Mouse (Mus musculus) kidney, embryonic 14.5 days (tissue): Measurements from ENCODE around the gene Sp6. TPM values are rescaled to one million over a fixed set of nuclear protein-coding genes. Genes with fewer than 3 reads are reported as not detected.

ENCODE experiments used
- ATAC-seq: fragments of 200-750 bp; cut with Nextera tagmentation; 2 replicates; pipeline ENCODE4 v1.8.0; 2017; ENCODE audit warnings: moderate number of reproducible peaks, mild to moderate bottlenecking, moderate TSS enrichment, moderate library complexity; ENCODE audit not compliant: low FRiP score, low TSS enrichment
- H3K27ac ChIP-seq: fragments of 300-500 bp; sonication (generic); 2 replicates; pipeline ENCODE4 v1.5.1; 2014; ENCODE audit warnings: low read depth, mild to moderate bottlenecking, low read length, moderate library complexity, mixed read lengths
- H3K27me3 ChIP-seq: fragments of 300-500 bp; sonication (generic); 2 replicates; pipeline ENCODE4 v1.6.1; 2014; ENCODE audit warnings: mild to moderate bottlenecking, low read length; ENCODE audit not compliant: control insufficient read depth, insufficient read depth
- H3K36me3 ChIP-seq: fragments of 300-500 bp; sonication (generic); 2 replicates; pipeline ENCODE4 v1.6.1; 2014; ENCODE audit warnings: low read length, mixed read lengths; ENCODE audit not compliant: control insufficient read depth, insufficient read depth
- H3K4me1 ChIP-seq: fragments of 300-500 bp; sonication (generic); 2 replicates; pipeline ENCODE4 v1.6.1; 2014; ENCODE audit warnings: low read length, mixed read lengths; ENCODE audit not compliant: control insufficient read depth, insufficient read depth
- H3K4me2 ChIP-seq: fragments of 300-500 bp; sonication (generic); replicated peaks from 2 replicates; pipeline ENCODE4 v1.6.1; 2014; ENCODE audit warnings: low read depth, mild to moderate bottlenecking, low read length
- H3K4me3 ChIP-seq: fragments of 300-500 bp; sonication (generic); 2 replicates; pipeline ENCODE4 v1.5.1; 2014; ENCODE audit warnings: mild to moderate bottlenecking, low read length
- H3K9ac ChIP-seq: fragments of 300-500 bp; sonication (generic); 2 replicates; pipeline ENCODE4 v1.6.1; 2014; ENCODE audit warnings: low read depth, mild to moderate bottlenecking, low read length, moderate library complexity
- H3K9me3 ChIP-seq: fragments of 300-500 bp; sonication (generic); 2 replicates; pipeline ENCODE4 v1.6.1; 2016; ENCODE audit warnings: low read length; ENCODE audit not compliant: control insufficient read depth
- WGBS: fragments of 180-500 bp; shearing (Covaris S2); extraction: QIAGEN DNeasy Blood & Tissue Kit; methylation state at CpG from one replicate; pipeline ENCODE4 v1.1.7; 2014; 5-methylcytosine and 5-hydroxymethylcytosine counted together
- polyA plus RNA-seq: library from polyadenylated mRNA; unstranded; fragments of >200 nt; fragmentation: Nextera tagmentation; extraction: Ambion mirVana; gene quantifications from 2 replicates; pipeline ENCODE4 v1.2.1, GENCODE M21; 2014

Sp6 gene
- polyA plus RNA-seq, 1 experiment from 2014 or later: 0.57 TPM

- Histone ChIP-seq H3K27me3 (no peaks in the 10 kb centered on the region), H3K36me3 (peaks cover 32% of the 10 kb centered on the region), H3K4me3 (no peak overlapping the region), H3K9ac (no peak overlapping the region), H3K4me1 (peaks cover 8% of the 10 kb centered on the region), H3K4me2 (no peak overlapping the region), H3K9me3 (no peaks in the 10 kb centered on the region), H3K27ac (no peak overlapping the region)
- WGBS: 94% methylated on average over 8 of the region's 8 CpGs
- no peak for ATAC-seq
Measured at GRCm38 (mm10) chr11:97044902-97045301, 31.7 kb downstream of the Sp6 start.

DNA sequence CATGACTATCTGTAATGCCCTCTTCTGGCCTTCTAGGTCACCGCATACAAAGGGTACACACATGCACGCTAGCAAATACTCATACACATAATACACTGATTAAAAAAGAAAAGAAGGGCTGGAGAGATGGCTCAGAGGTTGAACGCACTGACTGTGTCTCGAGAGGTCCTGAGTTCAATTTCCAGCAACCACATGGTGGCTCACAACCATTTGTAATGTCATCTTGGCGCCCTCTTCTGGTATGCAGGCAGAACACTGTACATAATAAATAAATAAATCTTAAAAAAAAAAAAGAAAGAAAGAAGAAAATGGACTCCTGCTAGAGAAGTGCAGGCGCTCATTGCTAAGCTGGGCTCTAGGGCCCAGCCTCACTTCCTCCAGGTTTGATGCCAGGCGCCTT lies 32.7 kb downstream of the Sp6 start:
- no peaks in the 10 kb centered on the region for H3K27me3 ChIP-seq
- no peak overlapping the region for H3K4me3 ChIP-seq
- no peak overlapping the region for H3K4me2 ChIP-seq
- no peak for ATAC-seq
- H3K9me3 ChIP-seq: no peaks in the 10 kb centered on the region
- peaks cover 13% of the 10 kb centered on the region for H3K4me1 ChIP-seq
- peaks cover 32% of the 10 kb centered on the region for H3K36me3 ChIP-seq
- no peak overlapping the region for H3K27ac ChIP-seq
- 84% methylated on average over 7 of the region's 7 CpGs for WGBS
- H3K9ac ChIP-seq: no peak overlapping the region

- Histone ChIP-seq H3K9me3 (no peaks in the 10 kb centered on the region), H3K4me1 (peaks cover 13% of the 10 kb centered on the region), H3K4me2 (no peak overlapping the region), H3K27ac (no peak overlapping the region), H3K36me3 (peaks cover 37% of the 10 kb centered on the region), H3K4me3 (no peak overlapping the region), H3K27me3 (no peaks in the 10 kb centered on the region), H3K9ac (no peak overlapping the region)
- 87% methylated on average over 8 of the region's 8 CpGs for WGBS
- ATAC-seq: no peak
Measured at GRCm38 (mm10) chr11:97048090-97048650, 35.0 kb downstream of the Sp6 start.

DNA sequence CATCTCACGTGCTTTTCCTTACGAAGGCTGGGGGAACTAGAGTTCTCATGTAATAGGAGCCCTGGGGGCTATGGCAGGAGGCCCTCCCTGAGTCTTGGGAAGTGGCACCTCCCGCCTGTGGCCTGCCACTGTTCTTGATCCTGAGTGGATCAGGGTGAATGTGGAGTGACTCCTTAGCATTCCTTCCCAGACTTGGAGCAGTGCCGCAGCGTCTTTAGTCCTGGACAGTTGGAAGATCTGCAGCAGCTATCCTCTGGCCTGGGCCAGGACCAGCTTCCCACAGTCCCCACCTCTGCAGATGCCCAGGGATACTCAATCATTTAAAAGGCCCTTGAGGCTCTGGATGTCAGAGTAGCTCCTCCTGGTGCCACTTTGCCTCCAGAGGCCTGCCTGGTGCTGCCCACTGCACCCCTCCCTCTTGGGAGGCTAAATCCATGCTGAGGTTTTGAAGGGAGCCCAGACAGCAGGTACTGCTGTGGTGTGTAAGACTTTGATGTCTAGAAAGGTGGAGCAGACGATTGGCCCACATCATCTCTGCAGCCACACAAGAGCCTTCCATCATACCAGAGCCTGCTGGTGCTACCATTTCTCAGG lies 36.4 kb downstream of the Sp6 start:
- no peak overlapping the region for H3K4me2 ChIP-seq
- peaks cover 13% of the 10 kb centered on the region for H3K4me1 ChIP-seq
- no peaks in the 10 kb centered on the region for H3K27me3 ChIP-seq
- WGBS: 87% methylated on average over 6 of the region's 6 CpGs
- no peak overlapping the region; the same call in 1 of the 2 replicates for H3K9ac ChIP-seq
- peaks cover 44% of the 10 kb centered on the region for H3K36me3 ChIP-seq
- no peak overlapping the region for H3K4me3 ChIP-seq
- H3K9me3 ChIP-seq: no peaks in the 10 kb centered on the region
- no peak overlapping the region for H3K27ac ChIP-seq
- ATAC-seq: no peak

GRCm38 (mm10) chr11:97050216-97050943 lies 37.2 kb downstream of the Sp6 start, which contains the start of gene Osbpl7:
Gene Osbpl7 (plus strand): TSS chr11:97050628.
- Histone ChIP-seq H3K4me1 (peaks cover 13% of the 10 kb centered on the region), H3K36me3 (peaks cover 43% of the 10 kb centered on the region), H3K9ac (peak within 1 kb of the TSS; percentile 77), H3K4me3 (peak within 1 kb of the TSS; percentile 79), H3K27ac (no peak within 1 kb of the TSS), H3K4me2 (peak within 1 kb of the TSS; percentile 85), H3K9me3 (no peaks in the 10 kb centered on the region), H3K27me3 (no peaks in the 10 kb centered on the region)
- WGBS: 5% methylated on average over 18 of the region's 18 CpGs
- peak; percentile 78 for ATAC-seq

- Histone ChIP-seq H3K9me3 (no peaks in the 10 kb centered on the region), H3K36me3 (peaks cover 47% of the 10 kb centered on the region), H3K4me3 (peak overlapping the region; percentile 79), H3K9ac (peak overlapping the region; percentile 77), H3K4me2 (peak overlapping the region; percentile 85), H3K27me3 (no peaks in the 10 kb centered on the region), H3K4me1 (peaks cover 13% of the 10 kb centered on the region), H3K27ac (no peak overlapping the region)
- ATAC-seq: no peak
- WGBS: 28% methylated on average over 13 of the region's 13 CpGs
Measured at GRCm38 (mm10) chr11:97050944-97051586, 37.9 kb downstream of the Sp6 start.

GRCm38 (mm10) chr11:97052219-97052646 lies 39.0 kb downstream of the Sp6 start:
- no peaks in the 10 kb centered on the region for H3K9me3 ChIP-seq
- peaks cover 46% of the 10 kb centered on the region for H3K36me3 ChIP-seq
- H3K4me2 ChIP-seq: 0 out of 2 replicates have a peak overlapping the region, but pooled peaks have one; percentile 15
- no peak for ATAC-seq
- H3K27me3 ChIP-seq: no peaks in the 10 kb centered on the region
- H3K4me3 ChIP-seq: no peak overlapping the region
- no peak overlapping the region for H3K9ac ChIP-seq
- peaks cover 13% of the 10 kb centered on the region for H3K4me1 ChIP-seq
- H3K27ac ChIP-seq: no peak overlapping the region
- WGBS: 23% methylated on average over 11 of the region's 11 CpGs

GRCm38 (mm10) chr11:97063274-97063920 lies 50.2 kb downstream of the Sp6 start:
- ATAC-seq: no peak

More at GRCm38 (mm10) chr11:97063274-97063920, 50.2 kb downstream of the Sp6 start:
- H3K9me3 ChIP-seq: no peaks in the 10 kb centered on the region
- peak overlapping the region; percentile 60; the same call in 1 of the 2 replicates for H3K27ac ChIP-seq
- no peak overlapping the region for H3K4me2 ChIP-seq
- no peak overlapping the region for H3K4me3 ChIP-seq
- peaks cover 22% of the 10 kb centered on the region for H3K36me3 ChIP-seq
- 0 out of 2 replicates have a peak overlapping the region, but pooled peaks have one; percentile 13 for H3K9ac ChIP-seq
- 55% methylated on average over 9 of the region's 9 CpGs for WGBS
- no peaks in the 10 kb centered on the region for H3K27me3 ChIP-seq
- H3K4me1 ChIP-seq: no peaks in the 10 kb centered on the region; the same call in 1 of the 2 replicates
